Mouse (Mus musculus) spleen, adult 12 weeks (tissue): ENCODE results near the gene D330020A13Rik.
"Not testable (repeated sequence)": the region's sequence is repeated elsewhere in the genome, so short reads cannot be mapped to it uniquely, and the experiment has no call there.

Source experiments
- DNase-seq: peaks from one replicate; pipeline ENCODE4 v3.0.0; 2022; ENCODE audit warnings: low spot score

The D330020A13Rik gene

DNA sequence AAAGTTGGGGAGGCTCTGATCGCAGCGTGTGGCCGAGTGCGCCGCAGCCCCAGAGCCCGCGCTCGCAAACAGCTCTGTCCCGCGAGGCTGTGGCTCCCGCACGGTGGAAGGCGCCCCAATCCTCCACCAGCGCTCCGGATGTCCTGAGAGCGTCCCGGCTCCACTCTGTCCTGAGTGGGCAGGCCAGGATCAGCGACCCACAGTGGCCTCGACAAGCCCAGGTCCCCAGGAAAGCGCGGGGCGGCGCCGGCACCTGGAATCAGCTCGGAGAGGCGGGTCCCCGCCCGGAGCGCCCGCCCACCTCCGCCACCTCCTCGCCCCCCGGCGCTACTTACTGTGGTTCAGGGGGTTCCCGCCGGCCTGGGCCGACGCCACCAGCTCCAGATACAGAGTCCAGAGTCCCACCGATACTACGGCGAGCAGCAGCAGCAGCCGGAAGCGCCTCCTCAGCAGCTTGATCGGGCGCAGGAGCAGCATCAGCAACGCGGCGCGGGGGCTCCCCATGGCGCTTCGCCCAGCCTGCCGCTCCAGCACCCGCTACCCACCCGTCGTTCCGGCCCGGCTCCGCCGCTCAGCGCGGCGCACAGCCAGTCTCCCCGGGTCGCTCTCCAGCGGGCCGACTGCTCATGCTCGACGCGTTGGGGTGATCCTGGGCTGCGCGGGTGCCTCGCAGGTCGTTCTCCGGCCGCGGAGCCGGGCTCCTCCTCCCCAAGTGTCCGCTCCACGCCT lies at the start of gene D330020A13Rik, which contains the start of gene B4galnt3:
D330020A13Rik (plus strand) TSS at position 309 of the 729 bp plus-strand sequence.
B4galnt3 (minus strand) TSS at position 504 of the 729 bp plus-strand sequence.
- no peak for DNase-seq

DNA sequence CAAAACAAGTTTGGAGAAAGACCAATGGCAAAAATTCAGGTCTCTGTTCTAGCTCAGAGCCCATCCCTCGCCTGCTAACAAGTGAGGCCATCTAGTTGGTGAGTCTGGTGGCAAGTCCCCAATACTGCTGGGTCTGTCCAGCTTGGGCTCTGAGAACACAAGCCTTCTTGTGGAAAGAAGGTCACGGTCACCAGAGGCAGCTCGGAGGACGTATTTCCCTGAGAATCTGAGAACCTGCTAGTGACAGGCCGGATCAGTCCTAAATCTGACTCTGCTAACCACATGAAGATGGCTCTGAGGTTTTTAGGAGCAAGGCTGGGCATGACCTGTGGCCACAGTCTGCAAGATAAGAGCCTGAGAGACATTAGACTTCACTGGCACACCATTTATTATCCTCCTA lies 47.5 kb upstream of the D330020A13Rik start:
- no peak for DNase-seq

DNA sequence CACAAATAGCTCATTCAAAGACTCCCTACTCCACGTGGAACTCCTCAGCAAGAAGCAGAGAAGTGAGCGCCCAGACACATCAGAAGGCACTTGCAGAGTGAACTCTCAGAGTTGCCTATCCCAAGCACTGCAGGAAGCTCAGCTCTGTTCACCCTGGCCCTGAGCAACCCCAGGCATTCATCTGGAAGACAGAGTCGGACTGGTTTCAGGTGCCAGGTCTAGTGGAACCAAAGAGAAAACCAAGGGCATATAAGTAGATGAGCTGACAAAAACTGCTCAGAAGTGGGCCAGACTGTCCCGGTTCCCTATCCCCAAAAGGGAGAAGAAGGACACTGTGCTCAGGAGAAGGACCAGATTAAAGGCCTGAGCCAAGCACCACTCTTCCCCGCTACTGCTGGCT lies 44.3 kb upstream of the D330020A13Rik start:
- DNase-seq: no peak

DNA sequence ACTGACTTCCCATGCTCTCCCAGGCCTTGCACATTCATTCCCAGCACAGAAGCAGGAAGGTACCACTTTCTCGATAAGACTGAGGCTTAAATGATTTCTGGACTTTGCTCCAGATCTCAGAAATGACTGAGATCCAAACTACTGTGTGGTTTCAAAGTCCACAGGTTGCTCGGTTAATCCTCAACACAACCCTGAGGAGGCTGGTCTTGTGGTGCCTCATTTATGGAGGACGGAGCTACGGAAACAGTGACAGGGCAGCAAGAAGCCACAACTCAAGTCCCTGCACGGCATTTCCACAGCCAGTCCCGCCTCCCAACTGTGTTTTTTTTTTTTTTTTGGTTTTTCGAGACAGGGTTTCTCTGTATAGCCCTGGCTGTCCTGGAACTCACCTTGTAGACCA lies 43.2 kb upstream of the D330020A13Rik start:
- no peak for DNase-seq

DNA sequence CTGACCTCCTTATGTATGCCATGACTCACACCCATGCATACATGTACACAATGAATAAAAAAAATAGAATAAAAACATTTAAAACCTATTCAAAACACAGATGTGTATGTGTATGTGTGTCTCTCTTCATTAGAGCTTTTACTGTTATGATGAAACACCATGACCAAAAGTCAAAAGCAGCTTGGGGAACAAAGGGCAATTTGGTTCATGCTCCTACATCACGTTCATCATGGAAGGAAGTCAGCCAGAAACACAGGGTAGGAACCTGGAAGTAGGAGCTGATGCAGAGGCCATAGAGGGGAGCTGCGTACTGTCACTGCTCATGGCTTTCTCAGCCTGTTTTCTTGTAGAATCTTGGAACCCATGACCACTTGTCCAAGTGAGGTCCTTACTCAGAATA lies 41.4 kb upstream of the D330020A13Rik start:
- no peak for DNase-seq

DNA sequence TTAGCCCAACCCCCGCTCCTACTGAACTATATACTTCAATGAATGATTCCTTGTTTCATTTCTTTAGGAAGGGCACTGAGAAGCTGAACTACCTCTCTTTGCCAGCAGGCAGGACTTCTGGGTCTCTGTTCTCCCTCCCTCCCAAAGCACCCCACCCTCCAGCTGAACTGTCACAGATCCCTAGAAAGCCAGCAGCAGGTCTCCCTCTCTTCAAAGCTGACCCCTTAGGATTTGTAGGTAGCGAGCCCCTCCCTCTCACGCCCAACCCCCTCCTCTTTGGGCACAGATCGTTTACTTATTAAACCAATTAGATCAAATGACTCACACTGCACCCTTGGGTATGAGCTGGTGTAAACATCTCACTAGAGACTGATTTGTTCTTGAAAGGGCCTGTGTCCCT lies 39.5 kb upstream of the D330020A13Rik start:
- DNase-seq: no peak

DNA sequence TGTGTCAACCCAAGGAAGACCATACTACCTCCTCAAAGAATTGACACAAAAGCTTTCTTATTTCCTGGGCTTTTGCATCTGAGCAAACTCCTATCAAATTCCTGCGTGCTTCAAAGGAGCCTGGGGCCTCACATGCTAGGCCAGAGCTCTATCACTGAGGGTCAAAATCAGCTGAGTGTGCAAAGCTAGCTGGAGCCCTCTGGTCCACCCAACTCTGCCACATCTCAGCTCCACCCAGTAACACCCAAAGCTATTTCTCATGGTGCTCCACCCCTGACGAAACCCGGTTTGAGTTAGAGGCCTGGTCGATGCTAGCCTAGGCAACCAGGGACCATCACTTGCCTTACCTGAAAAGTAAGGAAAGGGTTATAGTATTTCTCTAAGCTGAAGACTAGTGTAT lies 39.0 kb upstream of the D330020A13Rik start:
- no peak for DNase-seq

DNA sequence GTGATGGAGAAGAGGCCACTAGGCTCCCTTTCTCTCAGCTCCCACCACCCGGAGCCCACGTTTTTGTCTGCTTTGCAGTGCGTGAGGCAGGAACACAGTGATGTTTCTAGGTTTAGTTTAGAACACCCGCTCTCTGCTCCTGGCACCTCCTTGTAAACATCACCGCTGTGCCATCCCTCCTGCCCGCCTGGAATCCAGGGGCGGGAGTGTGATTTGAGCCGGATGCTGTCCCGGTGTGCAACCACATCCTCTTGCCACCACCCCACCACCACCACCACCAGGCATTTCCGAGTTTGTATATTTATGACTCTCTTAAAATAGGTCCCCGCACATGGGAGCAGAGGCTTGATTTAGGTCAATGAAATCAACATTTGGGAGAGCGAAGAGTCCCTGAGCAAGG lies 38.5 kb upstream of the D330020A13Rik start:
- no peak for DNase-seq

DNA sequence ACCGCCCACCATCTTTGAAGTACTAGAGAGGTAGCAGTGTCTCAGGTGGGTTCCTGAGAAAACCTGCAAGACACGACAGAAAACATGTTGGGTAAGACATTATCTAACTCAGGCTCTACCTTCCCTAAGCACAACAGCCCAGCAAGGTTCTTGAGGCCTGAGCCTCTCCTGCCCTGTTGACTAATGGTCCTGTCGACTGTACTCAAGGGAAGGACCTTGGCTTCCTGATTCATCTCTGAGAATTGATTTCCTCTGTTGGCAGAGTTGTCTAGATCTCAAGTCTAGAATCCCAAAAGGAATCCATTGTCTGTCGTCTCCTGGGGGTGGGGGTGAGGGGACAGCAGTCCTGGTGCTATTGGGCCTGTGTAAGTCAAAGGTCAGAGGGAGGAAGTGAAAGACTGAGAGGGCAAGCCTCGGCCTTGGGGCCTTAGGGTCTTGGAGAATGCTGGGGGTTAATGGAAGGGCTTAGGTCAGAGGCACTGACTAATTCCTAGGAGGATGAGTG lies 37.7 kb upstream of the D330020A13Rik start:
- no peak for DNase-seq

DNA sequence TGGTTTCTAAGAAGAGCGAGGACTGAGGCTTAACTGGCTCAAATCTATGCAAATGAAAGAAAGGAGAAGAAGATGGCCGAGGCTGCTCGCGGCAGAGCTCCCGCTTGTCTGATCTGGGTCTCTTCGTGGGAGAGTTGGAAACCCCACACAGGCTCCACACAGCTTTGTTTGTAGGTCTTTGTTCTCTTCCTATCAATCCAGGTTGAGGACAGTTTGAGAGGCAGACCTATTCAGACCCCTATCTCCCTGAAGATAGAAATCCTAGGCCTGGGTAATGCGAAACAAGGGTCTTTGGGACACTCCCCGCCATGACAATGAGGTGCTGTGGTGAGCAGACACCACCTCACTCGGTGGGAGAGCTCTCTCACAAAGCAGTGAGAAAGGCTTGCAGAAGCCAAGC lies 34.7 kb upstream of the D330020A13Rik start:
- DNase-seq: no peak

DNA sequence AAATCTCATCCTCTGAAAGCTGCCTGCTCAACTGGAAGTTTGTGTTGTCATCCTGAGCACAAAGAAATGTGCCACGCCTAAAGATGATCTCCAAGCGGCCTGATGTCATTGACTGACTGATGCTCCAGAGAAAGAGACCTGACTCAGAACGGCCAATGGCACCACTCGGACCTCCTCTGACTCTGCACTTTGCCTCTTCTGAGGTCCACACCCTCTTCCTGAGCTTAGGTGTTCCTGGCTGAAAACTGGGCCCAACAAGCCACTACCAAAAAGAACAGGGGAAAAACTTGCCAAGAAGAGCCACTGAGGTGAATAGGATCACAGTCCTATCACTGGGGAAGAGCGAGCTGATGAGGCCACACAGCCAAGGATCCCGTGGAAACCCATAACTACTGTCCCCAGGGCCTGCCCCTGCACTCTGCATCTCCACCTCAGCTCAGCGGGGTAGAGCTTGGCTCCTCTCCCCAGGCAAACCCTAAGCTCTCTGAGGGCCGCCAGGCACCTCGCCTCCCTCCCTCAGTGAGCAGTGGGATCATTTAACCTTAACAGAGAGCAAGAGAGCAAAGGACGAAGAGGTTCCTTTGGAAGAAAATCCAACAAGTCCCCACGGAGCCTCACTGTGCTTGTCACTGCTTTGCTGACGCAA lies 31.2 kb upstream of the D330020A13Rik start:
- DNase-seq: no peak

DNA sequence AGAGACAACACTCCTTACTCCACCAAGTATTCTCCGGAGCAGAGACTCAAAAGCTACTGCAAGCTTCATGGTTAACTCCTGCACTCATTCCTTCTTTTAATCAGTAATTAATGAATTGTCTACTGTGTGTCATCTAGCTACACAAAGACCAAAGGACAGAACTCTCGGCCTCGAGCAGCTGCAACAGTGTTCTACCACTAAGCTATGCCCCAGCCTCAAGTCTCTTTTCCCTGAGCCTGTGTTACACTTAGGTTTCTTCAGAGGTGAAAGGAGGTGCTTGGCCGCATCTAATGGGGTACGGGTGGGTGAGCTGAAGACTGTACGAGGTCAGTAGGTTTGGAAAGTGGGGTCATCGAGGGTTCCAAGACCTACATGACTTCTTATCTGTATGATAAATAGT lies 30.6 kb upstream of the D330020A13Rik start:
- no peak for DNase-seq

DNA sequence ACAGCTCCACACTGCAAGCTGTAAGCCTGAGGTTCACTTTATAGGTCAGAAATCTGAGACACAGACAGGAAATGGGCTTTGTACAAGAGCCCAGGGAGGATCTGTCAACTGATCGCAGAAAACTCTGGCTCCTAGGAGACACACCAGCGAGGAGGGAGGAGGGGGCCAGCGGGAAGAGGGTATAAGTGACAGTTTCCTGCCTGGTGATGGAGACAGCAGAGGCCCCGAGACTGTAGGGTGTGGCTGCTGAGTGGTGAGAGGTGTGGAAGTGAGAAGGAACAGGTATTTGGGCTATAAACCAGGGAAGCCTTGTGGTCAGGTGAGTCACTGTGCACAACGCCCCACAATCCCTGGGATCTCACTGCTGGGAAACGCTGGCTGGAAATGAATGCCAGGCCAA lies 30.0 kb upstream of the D330020A13Rik start:
- DNase-seq: no peak

DNA sequence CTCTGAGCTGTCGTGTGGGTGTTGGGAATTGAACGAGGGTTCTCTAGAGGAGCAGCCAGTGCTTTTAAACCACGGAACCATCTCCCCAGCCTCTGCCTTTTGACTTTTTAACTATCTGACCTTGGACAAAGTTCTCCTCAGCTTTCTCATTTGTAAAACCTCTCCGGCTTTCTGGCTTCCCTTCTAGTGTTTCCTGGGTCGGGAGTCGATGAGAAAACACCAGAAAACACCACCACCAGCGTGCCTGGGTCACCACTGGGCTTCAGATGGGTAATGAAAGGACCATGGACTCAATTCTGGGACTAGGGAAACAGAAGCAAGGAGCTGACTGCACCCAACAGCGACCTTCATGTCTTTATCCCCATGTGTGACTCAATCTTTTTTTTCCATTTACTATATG lies 20.0 kb upstream of the D330020A13Rik start:
- DNase-seq: no peak

DNA sequence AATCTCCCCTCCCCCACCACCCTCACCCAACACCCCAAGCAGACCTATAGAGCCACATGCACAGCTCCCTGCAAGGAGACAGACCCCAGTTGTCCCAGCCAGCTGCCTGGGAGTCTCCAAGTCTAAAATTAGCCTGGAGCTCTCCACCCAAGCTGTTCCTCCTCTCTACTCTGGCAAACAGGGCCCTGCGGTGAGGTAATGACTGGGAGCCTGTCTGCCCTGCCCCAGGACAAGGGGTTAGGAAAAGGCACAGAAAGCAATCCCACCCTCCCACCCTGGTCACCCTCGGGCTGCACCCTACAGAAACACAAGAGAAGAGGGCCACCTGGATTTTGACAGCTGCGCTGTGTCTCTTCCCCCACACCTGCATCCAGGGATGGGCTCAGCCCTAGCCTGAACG lies 19.3 kb upstream of the D330020A13Rik start:
- no peak for DNase-seq

DNA sequence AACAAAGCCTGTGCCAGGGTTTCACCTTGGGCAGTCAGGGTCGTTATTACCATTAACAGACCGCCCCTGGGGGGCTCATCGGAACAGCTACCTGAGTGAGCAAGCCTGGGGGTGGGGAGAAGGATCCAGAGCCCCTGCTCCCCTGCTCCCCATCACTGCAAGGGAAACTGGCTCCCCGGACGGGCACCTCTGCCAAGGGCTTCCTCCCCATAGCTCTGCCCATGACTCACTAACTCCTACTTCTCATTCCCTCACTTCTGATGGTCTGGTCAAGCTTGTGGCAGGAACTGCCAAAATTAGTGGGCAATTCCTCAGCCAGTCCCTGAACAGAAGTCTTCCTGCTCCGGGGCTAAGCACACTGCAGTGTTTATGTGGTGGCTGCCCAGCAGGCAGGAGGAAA lies 18.9 kb upstream of the D330020A13Rik start:
- DNase-seq: no peak

DNA sequence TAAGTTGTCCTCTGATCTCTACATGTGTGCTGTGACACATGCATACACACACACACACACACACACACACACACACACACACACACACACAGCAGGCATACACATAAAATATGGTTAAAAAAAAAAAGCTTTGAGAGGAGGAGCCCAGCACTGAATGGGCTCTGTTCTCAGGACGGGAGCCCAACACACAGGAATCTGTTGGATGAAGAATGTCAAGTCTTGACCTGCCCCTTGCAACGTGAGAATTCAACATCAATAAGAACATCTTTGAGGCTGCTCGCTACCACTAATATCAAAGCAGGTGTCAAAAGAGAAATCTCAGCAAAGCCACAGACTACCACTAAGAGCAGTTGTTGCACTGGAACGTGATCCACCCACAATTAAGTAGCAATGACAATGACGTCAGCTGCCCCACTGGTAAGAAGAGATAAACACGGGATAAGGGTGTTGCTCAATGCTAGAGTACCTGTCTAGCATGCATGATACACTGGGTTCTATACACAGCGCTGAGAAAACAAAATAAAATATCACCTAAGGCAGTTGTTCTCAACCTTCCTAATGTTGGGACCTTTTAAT lies 17.2 kb upstream of the D330020A13Rik start:
- no peak for DNase-seq

DNA sequence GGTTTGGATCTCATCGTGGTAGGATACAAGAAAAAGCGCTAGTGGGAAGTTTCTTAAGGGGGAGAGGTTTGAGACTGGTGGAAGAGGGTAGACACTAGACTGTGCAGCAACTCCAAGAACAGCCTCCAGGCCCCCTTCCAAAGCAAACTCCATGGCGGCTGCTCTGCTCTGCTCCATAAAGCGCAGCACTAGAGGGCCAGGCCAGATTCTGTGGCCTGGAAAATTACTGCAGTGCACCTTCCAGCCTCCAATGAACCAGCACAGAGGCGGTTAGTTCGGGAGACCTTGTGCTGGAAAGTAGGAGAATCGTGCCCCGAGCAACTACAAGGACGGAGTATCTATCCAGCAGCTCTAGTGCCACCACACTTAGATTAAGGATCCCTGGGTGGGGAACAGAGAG lies 6.9 kb upstream of the D330020A13Rik start:
- DNase-seq: no peak

DNA sequence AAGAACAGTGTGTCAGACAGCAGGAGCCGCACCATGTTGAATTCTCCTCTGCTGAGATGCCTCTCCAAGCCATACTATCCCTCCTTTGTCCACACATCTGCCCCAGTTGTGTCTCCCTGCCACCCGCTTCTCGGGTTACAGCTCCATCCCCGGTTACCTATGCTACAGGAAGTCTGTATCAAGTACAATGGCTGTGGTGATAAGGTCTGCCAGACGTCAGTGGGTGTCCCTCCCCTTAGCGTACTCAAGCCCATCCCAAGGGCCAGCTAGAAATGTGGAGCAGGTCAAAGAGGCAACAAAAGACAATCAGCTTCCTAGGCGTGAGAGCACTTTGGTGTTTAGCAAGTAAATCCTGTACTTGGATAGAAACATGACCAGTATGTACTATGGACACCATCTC lies 5.6 kb upstream of the D330020A13Rik start:
- no peak for DNase-seq

DNA sequence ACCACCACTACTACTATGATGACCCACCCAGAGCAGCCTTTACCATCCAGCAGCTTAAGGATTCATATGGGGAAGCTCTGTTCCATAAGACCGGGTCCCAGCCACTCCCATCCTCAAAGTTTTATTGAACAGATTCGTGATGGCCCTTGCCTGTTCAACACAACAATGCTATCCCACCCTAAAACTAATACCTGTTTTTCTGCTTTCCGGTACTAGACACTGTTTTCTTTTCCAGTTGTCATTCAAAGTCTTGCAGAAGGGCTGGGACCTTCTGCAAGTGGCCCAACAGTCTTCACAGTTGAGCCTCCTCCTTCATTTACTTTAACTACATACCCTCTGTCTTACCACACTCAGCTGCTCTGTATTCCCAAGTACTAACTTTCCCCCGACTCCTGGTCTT lies 4.7 kb upstream of the D330020A13Rik start:
- DNase-seq: no peak

DNA sequence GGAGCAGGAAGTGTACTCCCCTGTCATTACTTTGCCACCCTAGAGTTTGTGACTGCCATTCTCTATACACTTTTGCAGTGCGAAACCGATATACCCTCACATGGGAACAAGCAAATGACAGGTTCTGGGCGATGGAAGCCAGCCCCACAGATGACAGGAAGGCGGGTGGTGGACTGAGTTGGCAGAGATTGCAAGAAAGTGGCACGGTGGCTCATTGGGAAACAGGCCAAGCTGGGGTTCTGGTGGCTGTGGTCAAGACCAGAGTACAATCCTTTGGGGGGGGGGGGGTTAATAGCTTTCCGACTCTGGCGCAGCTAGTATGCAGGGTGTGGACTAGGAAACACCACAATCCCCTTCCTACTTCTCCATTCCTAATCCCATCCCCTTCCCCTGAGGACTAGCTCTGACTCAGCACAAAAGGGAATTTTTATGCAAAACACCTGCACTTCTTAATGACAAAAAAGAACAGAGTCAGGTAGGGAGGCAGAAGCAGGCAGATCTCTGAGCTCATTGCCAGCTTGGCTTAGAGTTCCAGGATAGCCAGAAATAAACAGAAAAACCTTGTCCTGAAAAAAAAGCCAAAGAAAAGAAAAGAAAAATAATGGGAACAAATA lies 2.7 kb upstream of the D330020A13Rik start:
- DNase-seq: no peak

DNA sequence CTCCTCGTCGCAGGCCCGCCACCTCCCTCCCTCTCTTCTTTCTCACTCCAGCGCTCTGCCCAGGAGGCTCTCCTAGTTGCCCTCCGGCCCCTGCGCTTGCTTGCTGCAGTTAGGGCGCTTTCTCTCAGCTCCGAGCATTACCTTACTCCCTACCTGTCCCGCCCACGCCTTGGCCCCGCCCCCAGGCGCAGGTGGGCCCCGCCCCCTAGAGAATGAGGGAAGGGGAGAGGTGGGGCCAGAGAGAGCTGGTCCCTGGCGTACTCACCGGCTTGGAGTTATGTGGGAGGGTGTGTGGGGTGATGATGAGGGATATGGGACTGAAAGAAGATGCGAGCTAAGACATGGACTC lies 595 bp downstream of the D330020A13Rik start:
- DNase-seq: no peak

DNA sequence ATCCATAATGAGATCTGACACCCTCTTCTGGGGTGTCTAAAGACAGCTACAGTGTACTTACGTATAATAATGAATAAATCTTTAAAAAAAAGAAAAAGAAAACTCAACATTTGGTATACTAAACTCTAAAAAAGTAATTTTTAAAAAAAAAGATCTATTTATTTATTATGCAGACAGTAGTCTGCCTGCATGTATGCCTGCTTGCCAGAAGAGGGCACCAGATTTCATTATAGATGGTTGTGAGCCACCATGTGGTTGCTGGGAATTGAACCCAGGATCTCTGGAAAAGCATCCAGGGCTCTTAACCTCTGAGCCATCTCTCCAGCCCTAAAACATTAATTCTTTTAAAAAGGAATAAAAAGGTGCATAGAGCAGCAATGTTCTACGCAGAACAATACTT lies 2.4 kb downstream of the D330020A13Rik start:
- DNase-seq: not testable (repeated sequence)
